Mouse (Mus musculus): ENCODE measurements around the gene Osgin1. TPM values are rescaled to one million over a fixed set of nuclear protein-coding genes. Genes with fewer than 3 reads are reported as not detected.

Gene Osgin1
- polyA plus RNA-seq, 1 experiment = 14.3 TPM

Other genes with a start within 250 kb of the Osgin1 start
- gene Hsbp1, start 89.6 kb upstream of the Osgin1 start, polyA plus RNA-seq (2012; fragmentation: generic; extraction: Trizol) = 238 TPM
- 23.1 TPM for gene Mlycd, start 39.2 kb upstream of the Osgin1 start, polyA plus RNA-seq (2012; fragmentation: generic; extraction: Trizol)
- not detected for gene Necab2, start 12.6 kb downstream of the Osgin1 start, polyA plus RNA-seq (2012; fragmentation: generic; extraction: Trizol)
- gene Slc38a8, start 67.6 kb downstream of the Osgin1 start, polyA plus RNA-seq (2012; fragmentation: generic; extraction: Trizol) = not detected
- 70.8 TPM for gene Mbtps1, start 124.6 kb downstream of the Osgin1 start, polyA plus RNA-seq (2012; fragmentation: generic; extraction: Trizol)
- gene Hsdl1, start 141.1 kb downstream of the Osgin1 start, polyA plus RNA-seq (2012; fragmentation: generic; extraction: Trizol) = 9.5 TPM
- gene Dnaaf1, start 141.1 kb downstream of the Osgin1 start, polyA plus RNA-seq (2012; fragmentation: generic; extraction: Trizol) = 0.01 TPM
- gene Taf1c, start 171.1 kb downstream of the Osgin1 start, polyA plus RNA-seq (2012; fragmentation: generic; extraction: Trizol) = 6.8 TPM
- gene Adad2, start 178.6 kb downstream of the Osgin1 start, polyA plus RNA-seq (2012; fragmentation: generic; extraction: Trizol) = not detected
- not detected for gene Kcng4, start 201.6 kb downstream of the Osgin1 start, polyA plus RNA-seq (2012; fragmentation: generic; extraction: Trizol)
- 1.1 TPM for gene Wfdc1, start 232.2 kb downstream of the Osgin1 start, polyA plus RNA-seq (2012; fragmentation: generic; extraction: Trizol)